Mouse (Mus musculus) liver, embryonic 11.5 days (tissue): ENCODE data around the gene Pzp. TPM values are rescaled to one million over a fixed set of nuclear protein-coding genes. Genes with fewer than 3 reads are reported as not detected.

ENCODE experiments used
- ATAC-seq: fragments of 200-750 bp; cut with Nextera tagmentation; replicated peaks from 2 replicates; pipeline ENCODE4 v1.8.0; 2017; ENCODE audit warnings: moderate number of reproducible peaks, mild to moderate bottlenecking, moderate TSS enrichment, moderate library complexity; ENCODE audit not compliant: low FRiP score
- DNase-seq: peaks from one replicate; pipeline ENCODE4 v3.0.0-alpha.2; 2017; ENCODE audit warnings: low spot score
- H3K27ac ChIP-seq: fragments of 300-500 bp; sonication (generic); 2 replicates; pipeline ENCODE4 v1.5.1; 2014; ENCODE audit warnings: mild to moderate bottlenecking, low read depth, low read length, control low read depth
- H3K27me3 ChIP-seq: fragments of 300-500 bp; sonication (generic); replicated peaks from 2 replicates; pipeline ENCODE4 v1.6.1; 2014; ENCODE audit warnings: low read length, mixed read lengths; ENCODE audit not compliant: control insufficient read depth, insufficient read depth
- H3K36me3 ChIP-seq: fragments of 300-500 bp; sonication (generic); 2 replicates; pipeline ENCODE4 v1.6.1; 2014; ENCODE audit warnings: mild to moderate bottlenecking, low read length, moderate library complexity, mixed read lengths; ENCODE audit not compliant: control insufficient read depth, insufficient read depth
- H3K4me1 ChIP-seq: fragments of 300-500 bp; sonication (generic); replicated peaks from 2 replicates; pipeline ENCODE4 v1.6.1; 2014; ENCODE audit warnings: low read length, mixed read lengths; ENCODE audit not compliant: control insufficient read depth, insufficient read depth
- H3K4me2 ChIP-seq: fragments of 300-500 bp; sonication (generic); 2 replicates; pipeline ENCODE4 v1.6.1; 2014; ENCODE audit warnings: mild to moderate bottlenecking, control low read depth, moderate library complexity
- H3K4me3 ChIP-seq: fragments of 300-500 bp; sonication (generic); 2 replicates; pipeline ENCODE4 v1.5.1; 2014; ENCODE audit warnings: low read depth, low read length, control low read depth
- H3K9ac ChIP-seq: fragments of 300-500 bp; sonication (generic); 2 replicates; pipeline ENCODE4 v1.6.1; 2014; ENCODE audit warnings: low read depth, low read length, control low read depth
- H3K9me3 ChIP-seq: fragments of 300-500 bp; sonication (generic); 2 replicates; pipeline ENCODE4 v1.6.1; 2016; ENCODE audit warnings: low read length, inconsistent platforms, mixed read lengths; ENCODE audit not compliant: control insufficient read depth
- WGBS: fragments of 180-500 bp; shearing (Covaris S2); extraction: QIAGEN DNeasy Blood & Tissue Kit; methylation state at CpG from one replicate; pipeline ENCODE4 v1.1.7; 2014; 5-methylcytosine and 5-hydroxymethylcytosine counted together
- polyA plus RNA-seq: library from polyadenylated mRNA; unstranded; fragments of >200 nt; fragmentation: Nextera tagmentation; extraction: Ambion mirVana; gene quantifications from 2 replicates; pipeline ENCODE4 v1.2.1, GENCODE M21; 2014

Gene Pzp
- polyA plus RNA-seq, 1 experiment from 2014 or later, result 17.8 TPM

- no peaks in the 10 kb centered on the region for H3K9me3 ChIP-seq
- H3K4me1 ChIP-seq, result no peaks in the 10 kb centered on the region
- H3K27ac ChIP-seq, result no peak overlapping the region
- no peak for DNase-seq
- no peaks in the 10 kb centered on the region for H3K27me3 ChIP-seq
- H3K9ac ChIP-seq, result no peak overlapping the region
- 84% methylated on average over 9 of the region's 9 CpGs for WGBS
- no peak overlapping the region for H3K4me2 ChIP-seq
- no peak for ATAC-seq
- no peak overlapping the region for H3K4me3 ChIP-seq
- H3K36me3 ChIP-seq, result no peaks in the 10 kb centered on the region
These were observed 6.2 kb upstream of the Pzp start for GRCm38 (mm10) chr6:128532701-128533100.

GRCm38 (mm10) chr6:128528491-128528890, 2.0 kb upstream of the Pzp start:
- no peak overlapping the region for H3K4me3 ChIP-seq
- no peaks in the 10 kb centered on the region for H3K4me1 ChIP-seq
- H3K9ac ChIP-seq, result no peak overlapping the region
- H3K27me3 ChIP-seq, result no peaks in the 10 kb centered on the region
- no peak for DNase-seq
- H3K4me2 ChIP-seq, result no peak overlapping the region
- peaks cover 3% of the 10 kb centered on the region; the same call in 1 of the 2 replicates for H3K9me3 ChIP-seq
- WGBS, result 68% methylated on average over 4 of the region's 4 CpGs
- no peaks in the 10 kb centered on the region for H3K36me3 ChIP-seq
- no peak overlapping the region for H3K27ac ChIP-seq
- no peak for ATAC-seq

GRCm38 (mm10) chr6:128527110-128527509, 590 bp upstream of the Pzp start:
- Histone ChIP-seq H3K27me3 (no peaks in the 10 kb centered on the region), H3K9me3 (peaks cover 3% of the 10 kb centered on the region; the same call in 1 of the 2 replicates), H3K27ac (no peak overlapping the region), H3K4me3 (no peak overlapping the region), H3K4me1 (no peaks in the 10 kb centered on the region), H3K4me2 (no peak overlapping the region), H3K9ac (no peak overlapping the region), H3K36me3 (no peaks in the 10 kb centered on the region)
- DNase-seq (no peak), ATAC-seq (no peak; the same call in 1 of the 2 replicates)
- WGBS, result 42% methylated on average over 1 of the region's 1 CpGs

- Histone ChIP-seq H3K4me1 (no peaks in the 10 kb centered on the region), H3K36me3 (no peaks in the 10 kb centered on the region), H3K4me2 (no peak overlapping the region), H3K9me3 (peaks cover 3% of the 10 kb centered on the region; the same call in 1 of the 2 replicates), H3K27me3 (no peaks in the 10 kb centered on the region), H3K9ac (no peak overlapping the region), H3K4me3 (no peak overlapping the region), H3K27ac (no peak overlapping the region)
- ATAC-seq, result no peak
- 85% methylated on average over 4 of the region's 4 CpGs for WGBS
- no peak for DNase-seq
These were observed 719 bp downstream of the Pzp start for GRCm38 (mm10) chr6:128525801-128526200.

GRCm38 (mm10) chr6:128523360-128523759, 3.2 kb downstream of the Pzp start:
- H3K36me3 ChIP-seq, result no peaks in the 10 kb centered on the region
- no peak overlapping the region for H3K27ac ChIP-seq
- no peak overlapping the region for H3K9ac ChIP-seq
- no peak overlapping the region for H3K4me2 ChIP-seq
- whole genome bisulfite sequencing, result 88% methylated on average over 3 of the region's 3 CpGs
- ATAC-seq (no peak), DNase-seq (no peak)
- no peak overlapping the region for H3K4me3 ChIP-seq
- peaks cover 3% of the 10 kb centered on the region; the same call in 1 of the 2 replicates for H3K9me3 ChIP-seq
- no peaks in the 10 kb centered on the region for H3K4me1 ChIP-seq
- no peaks in the 10 kb centered on the region for H3K27me3 ChIP-seq

GRCm38 (mm10) chr6:128519159-128519558, 7.4 kb downstream of the Pzp start:
- no peak for ATAC-seq
- no peaks in the 10 kb centered on the region for H3K27me3 ChIP-seq
- H3K36me3 ChIP-seq, result no peaks in the 10 kb centered on the region
- no peak overlapping the region for H3K27ac ChIP-seq
- WGBS, result 87% methylated on average over 7 of the region's 7 CpGs
- H3K9me3 ChIP-seq, result no peaks in the 10 kb centered on the region; the same call in 1 of the 2 replicates
- H3K4me3 ChIP-seq, result no peak overlapping the region
- no peak overlapping the region for H3K4me2 ChIP-seq
- DNase-seq, result no peak
- no peaks in the 10 kb centered on the region for H3K4me1 ChIP-seq
- no peak overlapping the region for H3K9ac ChIP-seq

GRCm38 (mm10) chr6:128505676-128506236, 20.8 kb downstream of the Pzp start:
- Histone ChIP-seq H3K4me1 (no peaks in the 10 kb centered on the region), H3K9ac (no peak overlapping the region), H3K4me2 (no peak overlapping the region), H3K27me3 (no peaks in the 10 kb centered on the region), H3K36me3 (no peaks in the 10 kb centered on the region), H3K27ac (no peak overlapping the region), H3K9me3 (no peaks in the 10 kb centered on the region), H3K4me3 (no peak overlapping the region)
- DNase-seq (no peak), ATAC-seq (no peak)
- 77% methylated on average over 2 of the region's 2 CpGs for WGBS

- no peaks in the 10 kb centered on the region for H3K4me1 ChIP-seq
- no peaks in the 10 kb centered on the region for H3K27me3 ChIP-seq
- no peaks in the 10 kb centered on the region for H3K36me3 ChIP-seq
- no peak overlapping the region for H3K4me2 ChIP-seq
- no peak for ATAC-seq
- 77% methylated on average over 5 of the region's 5 CpGs for WGBS
- no peak for DNase-seq
- H3K27ac ChIP-seq, result no peak overlapping the region
- no peak overlapping the region for H3K4me3 ChIP-seq
- H3K9ac ChIP-seq, result no peak overlapping the region
- H3K9me3 ChIP-seq, result no peaks in the 10 kb centered on the region
These were observed 21.8 kb downstream of the Pzp start for GRCm38 (mm10) chr6:128504743-128505142.

GRCm38 (mm10) chr6:128495346-128495745, 31.2 kb downstream of the Pzp start:
- DNase-seq, result no peak
- no peak overlapping the region for H3K4me2 ChIP-seq
- H3K36me3 ChIP-seq, result no peaks in the 10 kb centered on the region
- H3K9me3 ChIP-seq, result no peaks in the 10 kb centered on the region
- no peaks in the 10 kb centered on the region for H3K4me1 ChIP-seq
- WGBS, result 80% methylated on average over 1 of the region's 1 CpGs
- H3K27ac ChIP-seq, result no peak overlapping the region
- ATAC-seq, result no peak
- H3K4me3 ChIP-seq, result no peak overlapping the region
- no peak overlapping the region for H3K9ac ChIP-seq
- no peaks in the 10 kb centered on the region for H3K27me3 ChIP-seq
